Mouse (Mus musculus): ENCODE measurements around the gene E2f6.

GRCm38 (mm10) chr12:16818513-16818912 lies 7.8 kb downstream of the E2f6 start:
- TF ChIP-seq CTCF (IDR thresholded peaks at IDR 0.05; ENCODE audit: control insufficient read depth, insufficient read depth, low read length) = no peak
- no peak for TF ChIP-seq POLR2A (IDR thresholded peaks at IDR 0.05; ENCODE audit: borderline replicate concordance, control insufficient read depth, low read depth, low read length)
